Mouse (Mus musculus): ENCODE results near the gene Ccr1l1. TPM values are rescaled to one million over a fixed set of nuclear protein-coding genes. Genes with fewer than 3 reads are reported as not detected.

The Ccr1l1 gene
- total RNA-seq, 4 experiments from 2014 or later = not detected

- DNase-seq (ENCODE audit: low spot score) = no peak
Measured at GRCm38 (mm10) chr9:123960161-123960560, 18.0 kb downstream of the Ccr1l1 start.

GRCm38 (mm10) chr9:123957911-123958413, 20.2 kb downstream of the Ccr1l1 start:
- no peak for DNase-seq (ENCODE audit: low spot score)

DNA sequence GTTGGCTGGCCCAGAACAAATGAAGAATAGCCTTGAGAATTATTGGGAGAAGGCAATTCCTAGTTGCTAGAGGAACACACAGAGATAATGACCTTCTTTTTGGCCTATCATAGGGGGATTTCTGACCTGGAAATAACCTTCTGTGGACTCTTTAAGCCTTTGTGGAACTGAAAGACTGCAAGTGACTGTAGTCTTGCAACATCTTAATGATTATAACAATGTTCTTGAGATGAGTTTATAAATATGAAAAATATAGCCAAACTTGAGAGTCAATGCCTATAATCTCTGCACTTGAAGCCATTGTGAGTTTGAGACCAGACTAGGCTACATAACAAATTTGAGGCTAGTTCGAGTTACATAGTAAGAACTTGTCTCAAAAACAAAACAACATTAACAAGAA, 21.3 kb downstream of the Ccr1l1 start:
- DNase-seq (ENCODE audit: low spot score) = no peak

GRCm38 (mm10) chr9:123953551-123953950, 24.7 kb downstream of the Ccr1l1 start:
- no peak for DNase-seq (ENCODE audit: low spot score)

GRCm38 (mm10) chr9:123951176-123951575, 27.0 kb downstream of the Ccr1l1 start:
- DNase-seq (ENCODE audit: low spot score) = no peak

GRCm38 (mm10) chr9:123949432-123949831, 28.8 kb downstream of the Ccr1l1 start:
- DNase-seq (ENCODE audit: low spot score) = no peak

- no peak for DNase-seq (ENCODE audit: low spot score)
Measured at GRCm38 (mm10) chr9:123947815-123948214, 30.4 kb downstream of the Ccr1l1 start.

DNA sequence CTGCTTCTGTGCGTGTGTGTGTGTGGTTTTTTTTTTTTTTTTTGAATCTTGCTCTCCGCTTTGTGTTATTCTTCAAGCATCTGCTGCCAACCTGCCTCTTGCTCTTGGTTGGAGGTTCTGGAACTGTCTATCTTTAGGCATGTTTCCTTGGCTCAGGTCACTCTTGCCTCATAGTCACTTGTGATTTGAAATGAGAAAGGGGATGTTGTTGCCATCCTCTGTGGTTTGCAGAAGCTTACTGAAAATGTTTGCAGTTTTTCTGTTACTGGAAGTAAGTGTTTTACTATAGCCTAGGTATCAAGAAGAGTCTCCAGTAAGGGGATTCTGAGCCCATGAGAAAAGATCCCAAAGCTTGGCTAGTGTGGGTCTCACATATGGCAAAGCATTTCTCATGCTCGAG, 36.2 kb downstream of the Ccr1l1 start:
- no peak for DNase-seq (ENCODE audit: low spot score)

DNA sequence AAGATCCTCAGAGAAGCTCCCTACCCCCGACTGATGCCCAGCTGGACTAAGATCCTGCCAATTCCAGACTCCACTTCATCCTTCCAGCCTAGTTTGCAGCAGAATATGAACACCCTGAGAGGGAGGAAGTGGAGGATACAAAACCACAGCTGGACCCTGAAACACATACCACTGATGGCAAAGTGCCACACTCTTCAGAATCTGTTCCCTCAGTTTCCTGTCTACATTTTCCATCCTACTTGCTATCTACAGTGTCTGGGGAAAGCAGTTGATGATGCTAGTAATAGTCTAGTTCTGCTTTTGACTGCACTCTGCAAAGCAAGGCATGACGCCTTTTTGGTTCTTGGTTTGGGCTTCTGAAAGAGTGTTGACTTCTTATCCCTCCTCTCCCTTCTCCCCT, 36.9 kb downstream of the Ccr1l1 start:
- DNase-seq (ENCODE audit: low spot score) = peak; percentile 46

DNA sequence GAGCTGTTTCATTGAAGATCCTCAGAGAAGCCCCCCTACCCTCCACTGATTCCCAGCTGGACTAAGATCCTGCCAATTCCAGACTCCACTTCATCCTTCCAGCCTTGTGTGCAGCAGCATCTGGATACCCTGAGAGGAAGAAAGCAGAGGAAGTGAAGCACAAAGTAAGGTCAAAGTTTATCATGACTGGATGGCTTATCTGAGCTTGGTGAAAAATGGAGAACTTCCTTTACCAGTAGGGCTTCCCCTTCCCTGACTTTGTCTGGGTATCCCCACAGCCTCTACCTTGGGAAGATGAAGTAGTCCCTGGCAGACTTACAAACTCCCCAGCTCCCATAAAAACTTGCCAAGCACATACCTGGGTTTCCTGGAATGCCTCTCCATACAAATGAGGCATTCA, 37.6 kb downstream of the Ccr1l1 start:
- DNase-seq (ENCODE audit: low spot score) = no peak

- no peak for DNase-seq (ENCODE audit: low spot score)
Measured at GRCm38 (mm10) chr9:123940168-123940567, 38.0 kb downstream of the Ccr1l1 start.

DNA sequence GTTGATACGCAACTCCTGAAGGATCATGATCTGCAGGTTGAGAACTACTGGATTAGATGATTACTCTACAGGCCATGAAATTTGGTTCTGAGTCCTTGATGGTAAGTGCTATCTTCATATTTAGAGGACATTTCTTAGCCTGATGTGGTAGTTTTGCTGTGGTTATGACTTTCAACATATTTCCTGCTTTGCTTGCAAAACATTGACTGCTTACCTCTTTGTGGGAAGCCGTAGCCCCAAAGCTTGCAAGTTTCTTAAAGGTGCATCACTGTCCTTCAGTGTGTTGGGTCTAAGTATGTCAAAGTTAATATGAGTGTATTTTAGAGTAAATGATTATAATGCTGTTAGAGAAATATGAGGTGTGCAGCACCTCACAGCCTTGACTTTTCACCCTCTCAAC, 40.2 kb downstream of the Ccr1l1 start:
- no peak for DNase-seq (ENCODE audit: low spot score)

DNA sequence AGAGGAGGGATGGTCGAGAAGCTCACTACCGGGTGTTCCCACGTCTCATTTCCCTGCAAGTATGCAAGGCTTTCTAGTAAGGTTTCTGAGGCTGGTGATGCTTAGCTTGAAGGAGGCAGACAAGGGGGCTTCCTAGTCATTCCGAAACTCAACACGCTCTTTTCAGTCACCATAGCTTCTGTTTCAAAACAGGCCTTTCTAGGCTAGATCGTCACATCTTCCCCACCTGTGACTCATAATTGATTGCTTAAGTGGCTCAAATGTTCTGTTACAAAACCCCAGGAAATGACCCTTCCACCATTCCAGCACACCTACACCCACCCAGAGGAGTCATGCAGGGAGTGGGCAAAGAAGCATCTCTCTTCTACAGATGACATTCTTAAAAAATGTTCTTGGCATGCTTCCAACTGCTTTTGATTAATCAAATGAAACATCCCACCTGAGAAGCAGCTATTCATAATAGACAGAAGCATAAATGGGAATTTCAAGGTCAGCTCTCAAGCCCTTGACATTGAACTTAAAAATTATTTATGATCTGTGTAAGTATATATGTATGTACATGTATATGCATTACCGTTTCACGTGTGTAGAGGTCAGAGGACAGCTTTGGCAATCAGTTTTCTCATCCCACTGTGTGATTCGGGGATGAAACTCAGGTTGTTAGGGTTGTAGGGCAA, 41.5 kb downstream of the Ccr1l1 start:
- no peak for DNase-seq (ENCODE audit: low spot score)

DNA sequence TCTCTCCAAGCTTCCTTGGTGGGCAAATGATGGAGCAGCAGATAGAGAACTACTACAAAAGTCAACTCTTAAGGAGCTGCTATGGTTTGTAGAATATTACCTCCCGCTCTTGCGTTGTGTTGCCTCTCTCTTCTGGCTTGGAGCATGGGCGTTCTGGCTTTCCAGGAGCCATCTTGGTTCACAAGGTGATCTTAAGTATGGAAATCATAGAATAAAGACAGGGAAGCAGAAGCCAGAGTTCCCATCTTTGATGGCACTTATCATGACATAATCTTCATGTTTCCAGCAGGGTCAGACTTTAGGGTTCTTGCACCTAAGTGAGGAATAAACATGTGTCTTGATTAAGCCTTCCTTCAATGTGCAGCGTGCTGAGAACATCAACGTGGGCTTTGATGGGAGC, 42.4 kb downstream of the Ccr1l1 start:
- DNase-seq (ENCODE audit: low spot score) = no peak

GRCm38 (mm10) chr9:123935346-123935745, 42.9 kb downstream of the Ccr1l1 start:
- DNase-seq (ENCODE audit: low spot score) = no peak

GRCm38 (mm10) chr9:123933716-123934445, 44.3 kb downstream of the Ccr1l1 start:
- no peak for DNase-seq (ENCODE audit: low spot score)

- DNase-seq (ENCODE audit: low spot score) = no peak
Measured at GRCm38 (mm10) chr9:123932911-123933675, 45.1 kb downstream of the Ccr1l1 start.

GRCm38 (mm10) chr9:123931761-123932700, 46.2 kb downstream of the Ccr1l1 start:
- DNase-seq (ENCODE audit: low spot score) = peak; percentile 41

- DNase-seq (ENCODE audit: low spot score) = no peak
Measured at GRCm38 (mm10) chr9:123930926-123931325, 47.3 kb downstream of the Ccr1l1 start.

GRCm38 (mm10) chr9:123930476-123930875, 47.7 kb downstream of the Ccr1l1 start:
- DNase-seq (ENCODE audit: low spot score) = no peak

DNA sequence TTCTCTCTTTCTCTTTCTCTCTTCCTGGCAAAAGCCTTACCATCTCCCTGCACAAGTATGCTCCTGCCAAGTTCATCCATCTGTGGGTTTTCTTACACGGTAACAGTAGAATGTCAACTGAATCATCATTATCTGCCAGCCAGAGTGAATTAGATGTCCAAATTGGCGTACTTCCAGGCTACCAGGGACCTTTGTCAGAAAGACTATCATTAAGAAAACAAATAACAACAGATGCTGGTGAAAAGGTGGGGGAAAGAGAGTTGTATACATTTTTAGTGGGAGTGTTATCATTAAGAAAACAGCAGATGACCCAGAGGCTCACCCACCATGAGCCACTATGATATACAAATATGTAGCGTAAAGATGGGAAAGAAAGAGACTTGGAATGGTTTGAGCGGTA, 48.3 kb downstream of the Ccr1l1 start:
- DNase-seq (ENCODE audit: low spot score) = no peak
